Mouse (Mus musculus): ENCODE results near the gene Slc24a2. TPM values are rescaled to one million over a fixed set of nuclear protein-coding genes. Genes with fewer than 3 reads are reported as not detected.

Gene Slc24a2
- polyA plus RNA-seq, 1 experiment from 2014 or later = 0.77 TPM

- ATAC-seq (replicated peaks; ENCODE audit: low FRiP score) (no peak), DNase-seq (ENCODE audit: low spot score) (no peak)
Observed at GRCm38 (mm10) chr4:87141590-87142365, 88.5 kb downstream of the Slc24a2 start.

GRCm38 (mm10) chr4:87140901-87141300 is 89.4 kb downstream of the Slc24a2 start:
- no peak for ATAC-seq (replicated peaks; ENCODE audit: low FRiP score)

More at GRCm38 (mm10) chr4:87141590-87142365, 88.5 kb downstream of the Slc24a2 start:
- WGBS = 91% methylated on average over 12 of the region's 12 CpGs
- H3K4me3 ChIP-seq (ENCODE audit: low read depth, low read length) = no peak overlapping the region
- no peaks in the 10 kb centered on the region for H3K4me1 ChIP-seq (replicated peaks; ENCODE audit: control insufficient read depth, insufficient read depth, low read length)
- no peak overlapping the region for H3K4me2 ChIP-seq (ENCODE audit: low read depth, low read length, severe bottlenecking)
- H3K9me3 ChIP-seq (ENCODE audit: control insufficient read depth, low read length) = no peaks in the 10 kb centered on the region
- no peaks in the 10 kb centered on the region for H3K36me3 ChIP-seq (ENCODE audit: control insufficient read depth, insufficient read depth, low read length)
- no peak overlapping the region for H3K27ac ChIP-seq (ENCODE audit: low read depth, low read length)
- no peaks in the 10 kb centered on the region for H3K27me3 ChIP-seq (ENCODE audit: control insufficient read depth, insufficient read depth, low read length)
- no peak overlapping the region for H3K9ac ChIP-seq (ENCODE audit: low read length)

GRCm38 (mm10) chr4:87132525-87132924 is 97.8 kb downstream of the Slc24a2 start:
- Histone ChIP-seq H3K4me2 (ENCODE audit: low read depth, low read length, severe bottlenecking) (no peak overlapping the region), H3K9me3 (ENCODE audit: control insufficient read depth, low read length) (no peaks in the 10 kb centered on the region), H3K36me3 (ENCODE audit: control insufficient read depth, insufficient read depth, low read length) (no peaks in the 10 kb centered on the region), H3K27ac (ENCODE audit: low read depth, low read length) (no peak overlapping the region), H3K27me3 (ENCODE audit: control insufficient read depth, insufficient read depth, low read length) (no peaks in the 10 kb centered on the region), H3K4me1 (replicated peaks; ENCODE audit: control insufficient read depth, insufficient read depth, low read length) (no peaks in the 10 kb centered on the region), H3K4me3 (ENCODE audit: low read depth, low read length) (no peak overlapping the region), H3K9ac (ENCODE audit: low read length) (no peak overlapping the region)
- no peak for ATAC-seq (replicated peaks; ENCODE audit: low FRiP score)
- DNase-seq (ENCODE audit: low spot score) = no peak
- WGBS = 80% methylated on average over 5 of the region's 5 CpGs

More at GRCm38 (mm10) chr4:87140901-87141300, 89.4 kb downstream of the Slc24a2 start:
- no peak overlapping the region for H3K4me2 ChIP-seq (ENCODE audit: low read depth, low read length, severe bottlenecking)
- DNase-seq (ENCODE audit: low spot score) = no peak
- no peaks in the 10 kb centered on the region for H3K27me3 ChIP-seq (ENCODE audit: control insufficient read depth, insufficient read depth, low read length)
- WGBS = 86% methylated on average over 3 of the region's 3 CpGs
- no peaks in the 10 kb centered on the region for H3K36me3 ChIP-seq (ENCODE audit: control insufficient read depth, insufficient read depth, low read length)
- H3K4me1 ChIP-seq (replicated peaks; ENCODE audit: control insufficient read depth, insufficient read depth, low read length) = no peaks in the 10 kb centered on the region
- H3K27ac ChIP-seq (ENCODE audit: low read depth, low read length) = no peak overlapping the region
- no peak overlapping the region for H3K4me3 ChIP-seq (ENCODE audit: low read depth, low read length)
- no peak overlapping the region for H3K9ac ChIP-seq (ENCODE audit: low read length)
- no peaks in the 10 kb centered on the region for H3K9me3 ChIP-seq (ENCODE audit: control insufficient read depth, low read length)

- Histone ChIP-seq H3K36me3 (ENCODE audit: control insufficient read depth, insufficient read depth, low read length) (no peaks in the 10 kb centered on the region), H3K4me2 (ENCODE audit: low read depth, low read length, severe bottlenecking) (no peak overlapping the region), H3K27me3 (ENCODE audit: control insufficient read depth, insufficient read depth, low read length) (no peaks in the 10 kb centered on the region), H3K9me3 (ENCODE audit: control insufficient read depth, low read length) (no peaks in the 10 kb centered on the region), H3K4me3 (ENCODE audit: low read depth, low read length) (no peak overlapping the region), H3K9ac (ENCODE audit: low read length) (no peak overlapping the region), H3K27ac (ENCODE audit: low read depth, low read length) (no peak overlapping the region), H3K4me1 (replicated peaks; ENCODE audit: control insufficient read depth, insufficient read depth, low read length) (no peaks in the 10 kb centered on the region)
- no peak for DNase-seq (ENCODE audit: low spot score)
- WGBS = 80% methylated on average over 4 of the region's 4 CpGs
- ATAC-seq (replicated peaks; ENCODE audit: low FRiP score) = no peak
Observed at GRCm38 (mm10) chr4:87126756-87127155, 103.5 kb downstream of the Slc24a2 start.

GRCm38 (mm10) chr4:87119758-87120157 is 110.5 kb downstream of the Slc24a2 start:
- no peak overlapping the region for H3K9ac ChIP-seq (ENCODE audit: low read length)
- 42% methylated on average over 4 of the region's 4 CpGs for WGBS
- H3K27ac ChIP-seq (ENCODE audit: low read depth, low read length) = no peak overlapping the region
- H3K4me1 ChIP-seq (replicated peaks; ENCODE audit: control insufficient read depth, insufficient read depth, low read length) = no peaks in the 10 kb centered on the region
- no peaks in the 10 kb centered on the region for H3K36me3 ChIP-seq (ENCODE audit: control insufficient read depth, insufficient read depth, low read length)
- H3K4me2 ChIP-seq (ENCODE audit: low read depth, low read length, severe bottlenecking) = no peak overlapping the region
- no peak overlapping the region for H3K4me3 ChIP-seq (ENCODE audit: low read depth, low read length)
- DNase-seq (ENCODE audit: low spot score) = no peak
- no peak for ATAC-seq (replicated peaks; ENCODE audit: low FRiP score)
- no peaks in the 10 kb centered on the region for H3K27me3 ChIP-seq (ENCODE audit: control insufficient read depth, insufficient read depth, low read length)
- H3K9me3 ChIP-seq (ENCODE audit: control insufficient read depth, low read length) = no peaks in the 10 kb centered on the region

GRCm38 (mm10) chr4:87115726-87116125 is 114.6 kb downstream of the Slc24a2 start:
- ATAC-seq (replicated peaks; ENCODE audit: low FRiP score) (no peak), DNase-seq (ENCODE audit: low spot score) (no peak)
- Histone ChIP-seq H3K9ac (ENCODE audit: low read length) (no peak overlapping the region), H3K9me3 (ENCODE audit: control insufficient read depth, low read length) (no peaks in the 10 kb centered on the region), H3K4me1 (replicated peaks; ENCODE audit: control insufficient read depth, insufficient read depth, low read length) (no peaks in the 10 kb centered on the region), H3K4me3 (ENCODE audit: low read depth, low read length) (no peak overlapping the region), H3K27ac (ENCODE audit: low read depth, low read length) (no peak overlapping the region), H3K36me3 (ENCODE audit: control insufficient read depth, insufficient read depth, low read length) (no peaks in the 10 kb centered on the region), H3K4me2 (ENCODE audit: low read depth, low read length, severe bottlenecking) (no peak overlapping the region), H3K27me3 (ENCODE audit: control insufficient read depth, insufficient read depth, low read length) (no peaks in the 10 kb centered on the region)
- 71% methylated on average over 4 of the region's 4 CpGs for WGBS

- Histone ChIP-seq H3K27me3 (ENCODE audit: control insufficient read depth, insufficient read depth, low read length) (no peaks in the 10 kb centered on the region), H3K27ac (ENCODE audit: low read depth, low read length) (no peak overlapping the region), H3K4me1 (replicated peaks; ENCODE audit: control insufficient read depth, insufficient read depth, low read length) (no peaks in the 10 kb centered on the region), H3K9me3 (ENCODE audit: control insufficient read depth, low read length) (no peaks in the 10 kb centered on the region), H3K36me3 (ENCODE audit: control insufficient read depth, insufficient read depth, low read length) (no peaks in the 10 kb centered on the region), H3K4me2 (ENCODE audit: low read depth, low read length, severe bottlenecking) (no peak overlapping the region), H3K4me3 (ENCODE audit: low read depth, low read length) (no peak overlapping the region), H3K9ac (ENCODE audit: low read length) (no peak overlapping the region)
- ATAC-seq (replicated peaks; ENCODE audit: low FRiP score) (no peak), DNase-seq (ENCODE audit: low spot score) (no peak)
- whole genome bisulfite sequencing = 92% methylated on average over 8 of the region's 8 CpGs
Observed at GRCm38 (mm10) chr4:87109331-87110059, 120.8 kb downstream of the Slc24a2 start.

GRCm38 (mm10) chr4:87100936-87101335 is 129.3 kb downstream of the Slc24a2 start:
- H3K4me2 ChIP-seq (ENCODE audit: low read depth, low read length, severe bottlenecking) = no peak overlapping the region
- H3K9me3 ChIP-seq (ENCODE audit: control insufficient read depth, low read length) = no peaks in the 10 kb centered on the region
- H3K27me3 ChIP-seq (ENCODE audit: control insufficient read depth, insufficient read depth, low read length) = no peaks in the 10 kb centered on the region
- WGBS = 74% methylated on average over 5 of the region's 5 CpGs
- no peak overlapping the region for H3K9ac ChIP-seq (ENCODE audit: low read length)
- no peaks in the 10 kb centered on the region for H3K4me1 ChIP-seq (replicated peaks; ENCODE audit: control insufficient read depth, insufficient read depth, low read length)
- DNase-seq (ENCODE audit: low spot score) = no peak
- no peak overlapping the region for H3K4me3 ChIP-seq (ENCODE audit: low read depth, low read length)
- H3K27ac ChIP-seq (ENCODE audit: low read depth, low read length) = no peak overlapping the region
- no peaks in the 10 kb centered on the region for H3K36me3 ChIP-seq (ENCODE audit: control insufficient read depth, insufficient read depth, low read length)
- no peak; the same call in 1 of the 2 replicates for ATAC-seq (replicated peaks; ENCODE audit: low FRiP score)

Measured in forebrain, embryonic 11.5 days (tissue).